Mouse (Mus musculus): ENCODE data around the gene Orai2. TPM values are rescaled to one million over a fixed set of nuclear protein-coding genes. Genes with fewer than 3 reads are reported as not detected.

Gene Orai2
- polyA plus RNA-seq, 1 experiment = 37.8 TPM

DNA sequence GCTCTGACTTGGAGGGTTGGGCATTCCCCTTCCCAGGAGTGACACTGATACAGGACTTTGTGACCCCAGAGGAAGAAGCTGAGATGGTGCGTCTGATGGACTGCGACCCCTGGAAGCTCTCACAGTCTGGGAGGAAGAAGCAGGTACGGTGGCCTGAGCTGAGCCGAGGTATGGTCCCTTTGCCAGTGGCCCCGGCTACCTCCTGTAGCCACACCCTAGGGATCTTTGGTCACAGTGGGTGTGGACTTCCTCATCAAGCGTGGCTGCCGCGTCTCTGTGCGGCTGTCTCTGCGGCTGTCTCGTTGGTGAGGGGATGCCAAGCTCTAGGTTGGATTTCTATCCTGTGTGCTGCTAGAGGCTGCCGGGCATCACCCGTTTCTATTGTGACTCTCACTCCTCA is 31.1 kb downstream of the Orai2 start:
- TF ChIP-seq MAX (IDR thresholded peaks at IDR 0.05) (no peak), CTCF (IDR thresholded peaks at IDR 0.05; ENCODE audit: control insufficient read depth, insufficient read depth, insufficient read length) (no peak), MYOG (IDR thresholded peaks at IDR 0.05; ENCODE audit: control insufficient read depth, extremely low read depth, insufficient read length) (no peak), USF1 (IDR thresholded peaks at IDR 0.05; ENCODE audit: low read depth) (no peak), MYOD1 (IDR thresholded peaks at IDR 0.05; ENCODE audit: control insufficient read depth, insufficient read length, low read depth) (no peak), FOSL1 (IDR thresholded peaks at IDR 0.05; ENCODE audit: insufficient read depth, low read length, poor library complexity, severe bottlenecking) (no peak), CEBPB (IDR thresholded peaks at IDR 0.05; ENCODE audit: low read depth) (no peak)
- Histone ChIP-seq H3K36me3 (ENCODE audit: control insufficient read depth, insufficient read depth) (peaks cover 35% of the 10 kb centered on the region), H3K79me3 (ENCODE audit: low read depth) (peaks cover 8% of the 10 kb centered on the region), H3ac (ENCODE audit: control insufficient read depth, insufficient read length, low read depth) (no peak overlapping the region), H3K79me2 (ENCODE audit: control insufficient read depth, insufficient read depth) (peaks cover 42% of the 10 kb centered on the region), H3K4me3 (ENCODE audit: insufficient read depth, poor library complexity, severe bottlenecking) (no peak overlapping the region), H3K27me3 (ENCODE audit: control insufficient read depth, insufficient read depth, insufficient read length) (no peaks in the 10 kb centered on the region)

DNA sequence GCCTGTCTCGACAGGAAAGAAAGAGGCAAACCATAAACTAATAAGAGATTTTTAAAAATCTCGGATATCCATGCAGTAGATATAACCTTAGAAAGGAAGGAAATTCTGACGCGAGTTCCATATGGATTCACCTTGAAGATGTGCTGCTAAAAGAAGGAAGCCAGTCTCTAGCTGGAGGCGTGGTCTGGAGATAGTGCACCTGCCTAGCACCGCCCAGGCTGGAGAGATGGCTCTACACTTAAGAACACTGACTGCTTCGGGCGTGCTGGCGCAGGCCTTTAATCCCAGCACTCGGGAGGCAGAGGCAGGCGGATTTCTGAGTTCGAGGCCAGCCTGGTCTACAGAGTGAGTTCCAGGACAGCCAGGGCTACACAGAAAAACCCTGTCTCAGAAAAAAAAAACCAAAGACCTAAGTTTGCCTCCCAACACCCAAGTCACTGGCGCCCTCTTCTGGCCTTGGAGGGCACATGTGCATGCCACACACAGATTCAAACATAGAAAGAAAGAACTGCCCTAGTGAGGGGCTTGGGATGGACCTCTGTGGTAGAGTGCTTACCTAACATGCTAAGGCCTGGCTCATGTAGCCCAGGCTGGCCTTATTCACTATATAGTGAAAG is 32.7 kb downstream of the Orai2 start:
- no peak overlapping the region for H3ac ChIP-seq (ENCODE audit: control insufficient read depth, insufficient read length, low read depth)
- TF ChIP-seq CTCF (IDR thresholded peaks at IDR 0.05; ENCODE audit: control insufficient read depth, insufficient read depth, insufficient read length) = peak; percentile 45
- no peak for TF ChIP-seq CEBPB (IDR thresholded peaks at IDR 0.05; ENCODE audit: low read depth)
- TF ChIP-seq MAX (IDR thresholded peaks at IDR 0.05) = no peak
- peaks cover 42% of the 10 kb centered on the region for H3K36me3 ChIP-seq (ENCODE audit: control insufficient read depth, insufficient read depth)
- peaks cover 8% of the 10 kb centered on the region for H3K79me3 ChIP-seq (ENCODE audit: low read depth)
- H3K4me3 ChIP-seq (ENCODE audit: insufficient read depth, poor library complexity, severe bottlenecking) = no peak overlapping the region
- peaks cover 42% of the 10 kb centered on the region for H3K79me2 ChIP-seq (ENCODE audit: control insufficient read depth, insufficient read depth)
- H3K27me3 ChIP-seq (ENCODE audit: control insufficient read depth, insufficient read depth, insufficient read length) = no peaks in the 10 kb centered on the region

DNA sequence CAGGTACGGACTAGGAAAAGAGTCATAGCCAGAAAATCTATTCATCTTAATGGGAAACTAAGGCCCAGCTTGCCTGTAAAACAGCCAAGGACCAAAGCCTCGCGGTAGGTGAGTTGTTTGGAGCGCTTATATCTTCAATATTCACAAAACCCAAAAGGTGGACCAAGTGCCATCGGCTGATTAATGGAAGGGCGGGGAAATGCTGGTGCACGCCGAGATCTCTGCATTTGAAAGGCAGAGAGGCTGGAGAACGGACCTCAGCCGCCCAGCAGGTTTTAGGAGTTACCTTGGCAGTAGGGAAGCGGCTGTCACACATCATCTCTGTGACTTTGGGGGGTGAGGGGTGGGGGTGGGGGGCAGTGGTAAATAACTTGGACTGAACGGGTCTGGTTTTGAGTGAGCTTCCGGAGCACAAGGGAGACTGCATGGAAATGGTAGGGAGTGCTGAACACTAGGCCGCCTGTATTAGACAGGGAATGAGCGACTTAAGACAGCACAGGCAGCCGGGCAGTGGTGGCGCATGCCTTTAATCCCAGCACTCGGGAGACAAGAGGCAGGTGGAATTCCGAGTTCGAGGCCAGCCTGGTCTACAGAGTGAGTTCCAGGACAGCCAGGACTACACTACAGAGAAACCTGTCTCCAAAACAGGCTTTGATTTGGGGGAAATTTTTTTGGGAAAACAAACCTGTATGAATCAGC is 34.1 kb downstream of the Orai2 start:
- Histone ChIP-seq H3ac (ENCODE audit: control insufficient read depth, insufficient read length, low read depth) (peak overlapping the region; percentile 55), H3K79me3 (ENCODE audit: low read depth) (peaks cover 8% of the 10 kb centered on the region), H3K27me3 (ENCODE audit: control insufficient read depth, insufficient read depth, insufficient read length) (no peaks in the 10 kb centered on the region), H3K79me2 (ENCODE audit: control insufficient read depth, insufficient read depth) (peaks cover 42% of the 10 kb centered on the region), H3K36me3 (ENCODE audit: control insufficient read depth, insufficient read depth) (peaks cover 34% of the 10 kb centered on the region), H3K4me3 (ENCODE audit: insufficient read depth, poor library complexity, severe bottlenecking) (peak overlapping the region; percentile 78)
- TF ChIP-seq CEBPB (IDR thresholded peaks at IDR 0.05; ENCODE audit: low read depth) = no peak
- TF ChIP-seq MAX (IDR thresholded peaks at IDR 0.05) = no peak
- no peak for TF ChIP-seq MYOG (IDR thresholded peaks at IDR 0.05; ENCODE audit: control insufficient read depth, extremely low read depth, insufficient read length)
- TF ChIP-seq USF1 (IDR thresholded peaks at IDR 0.05; ENCODE audit: low read depth) = no peak

DNA sequence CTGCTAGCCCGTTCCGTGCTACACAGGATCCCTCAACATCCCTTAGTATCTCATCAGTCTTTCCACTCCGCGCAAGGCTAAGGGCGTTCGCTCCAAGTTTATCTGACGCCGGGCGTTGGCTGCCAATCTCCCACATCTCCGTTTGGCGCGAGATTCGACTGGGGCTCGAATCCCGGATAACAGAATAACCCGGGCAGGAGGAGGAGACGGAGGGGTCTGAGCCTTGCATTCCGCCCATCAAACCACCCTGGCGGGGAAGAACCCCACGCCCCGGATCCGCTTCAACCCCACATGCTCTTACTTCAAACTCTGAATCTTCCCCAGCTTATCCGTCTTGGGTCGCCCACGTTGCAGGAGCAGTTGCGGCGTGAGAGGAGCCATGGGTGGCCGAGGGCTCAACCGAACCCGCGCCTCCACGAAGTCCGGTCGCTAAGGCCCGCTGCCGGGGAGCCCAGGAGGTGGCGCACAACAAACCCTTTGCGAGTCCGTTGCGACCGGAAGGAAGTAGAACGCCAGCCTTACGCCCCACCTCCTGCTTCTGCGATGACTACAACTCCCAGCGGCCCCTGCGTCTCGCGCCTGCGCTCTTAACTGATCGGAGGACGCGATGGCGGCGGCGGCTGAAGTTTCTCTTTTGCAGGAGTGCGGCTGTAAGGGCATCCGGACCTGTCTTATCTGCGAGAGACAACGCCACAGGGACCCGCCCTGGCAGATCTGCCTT is 34.8 kb downstream of the Orai2 start, which contains the start of the genes Lrwd1 and Alkbh4:
Gene Lrwd1 (minus strand): TSS at position 504 of the 721 bp plus-strand sequence.
Gene Alkbh4 (plus strand): TSS at position 576 of the 721 bp plus-strand sequence.
- Histone ChIP-seq H3K4me3 (ENCODE audit: insufficient read depth, poor library complexity, severe bottlenecking) (peak within 1 kb of the TSS; percentile 78), H3ac (ENCODE audit: control insufficient read depth, insufficient read length, low read depth) (peak within 1 kb of the TSS; percentile 80), H3K27me3 (ENCODE audit: control insufficient read depth, insufficient read depth, insufficient read length) (no peaks in the 10 kb centered on the region), H3K79me2 (ENCODE audit: control insufficient read depth, insufficient read depth) (peaks cover 42% of the 10 kb centered on the region), H3K36me3 (ENCODE audit: control insufficient read depth, insufficient read depth) (peaks cover 33% of the 10 kb centered on the region), H3K79me3 (ENCODE audit: low read depth) (peaks cover 8% of the 10 kb centered on the region)
- no peak for TF ChIP-seq FOSL1 (IDR thresholded peaks at IDR 0.05; ENCODE audit: insufficient read depth, low read length, poor library complexity, severe bottlenecking)
- TF ChIP-seq MAX (IDR thresholded peaks at IDR 0.05) = peak; percentile 9
- TF ChIP-seq CTCF (IDR thresholded peaks at IDR 0.05; ENCODE audit: control insufficient read depth, insufficient read depth, insufficient read length) = peak; percentile 72
- no peak for TF ChIP-seq USF1 (IDR thresholded peaks at IDR 0.05; ENCODE audit: low read depth)
- no peak for TF ChIP-seq CEBPB (IDR thresholded peaks at IDR 0.05; ENCODE audit: low read depth)
- no peak for TF ChIP-seq MYOG (IDR thresholded peaks at IDR 0.05; ENCODE audit: control insufficient read depth, extremely low read depth, insufficient read length)
- no peak for TF ChIP-seq MYOD1 (IDR thresholded peaks at IDR 0.05; ENCODE audit: control insufficient read depth, insufficient read length, low read depth)

DNA sequence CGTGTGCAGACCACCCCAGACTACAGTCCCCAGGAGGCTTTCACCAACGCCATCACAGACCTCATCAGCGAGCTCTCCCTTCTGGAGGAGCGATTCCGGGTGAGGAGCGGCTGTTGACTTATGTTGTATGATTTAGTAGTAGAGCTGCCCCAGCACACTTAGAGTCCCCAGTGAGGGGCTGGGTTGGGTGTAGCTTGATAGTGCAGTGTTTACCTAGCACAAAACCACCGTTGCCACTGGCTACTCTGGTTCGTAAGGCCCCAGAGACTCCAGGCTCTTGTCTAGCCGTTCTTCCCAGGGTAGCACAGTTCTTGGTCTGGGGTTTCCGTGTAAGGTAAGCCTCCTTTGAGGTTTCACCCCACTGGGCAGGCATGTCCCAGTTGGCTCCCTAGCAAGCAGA is 48.3 kb downstream of the Orai2 start:
- H3K4me3 ChIP-seq (ENCODE audit: insufficient read depth, poor library complexity, severe bottlenecking) = no peak overlapping the region
- H3ac ChIP-seq (ENCODE audit: control insufficient read depth, insufficient read length, low read depth) = no peak overlapping the region
- TF ChIP-seq MYOG (IDR thresholded peaks at IDR 0.05; ENCODE audit: control insufficient read depth, extremely low read depth, insufficient read length) (no peak), FOSL1 (IDR thresholded peaks at IDR 0.05; ENCODE audit: insufficient read depth, low read length, poor library complexity, severe bottlenecking) (no peak), MYOD1 (IDR thresholded peaks at IDR 0.05; ENCODE audit: control insufficient read depth, insufficient read length, low read depth) (no peak), CEBPB (IDR thresholded peaks at IDR 0.05; ENCODE audit: low read depth) (no peak), MAX (IDR thresholded peaks at IDR 0.05) (no peak)
- peaks cover 57% of the 10 kb centered on the region for H3K36me3 ChIP-seq (ENCODE audit: control insufficient read depth, insufficient read depth)
- H3K27me3 ChIP-seq (ENCODE audit: control insufficient read depth, insufficient read depth, insufficient read length) = no peaks in the 10 kb centered on the region
- H3K79me2 ChIP-seq (ENCODE audit: control insufficient read depth, insufficient read depth) = peaks cover 30% of the 10 kb centered on the region
- peaks cover 22% of the 10 kb centered on the region for H3K79me3 ChIP-seq (ENCODE audit: low read depth)

Data from C2C12 (cell line).